Mouse (Mus musculus): ENCODE data around the gene Nmi. TPM values are rescaled to one million over a fixed set of nuclear protein-coding genes. Genes with fewer than 3 reads are reported as not detected.

Nmi gene
- total and polyA plus RNA-seq, 3 experiments, result 37.8 to 60.1 (median 51.9) TPM

GRCm38 (mm10) chr2:51935921-51936320 lies 37.4 kb downstream of the Nmi start:
- Histone ChIP-seq H3K36me3 (replicated peaks in 1 of 2; ENCODE audit: control insufficient read depth in 1 of 2, insufficient read depth in 1 of 2, low read length in 1 of 2) (peaks cover under 1 to 15% of the 10 kb centered on the region in 2 experiments), H3K9ac (ENCODE audit: insufficient read depth, low read depth) (no peak overlapping the region), H3K9me3 (replicated peaks; ENCODE audit: low read length) (no peaks in the 10 kb centered on the region), H3K4me1 (ENCODE audit: control insufficient read depth in 1 of 2, insufficient read depth in 2 of 2) (peaks cover 4 to 34% of the 10 kb centered on the region in 2 experiments; a peak in 3 of 4 replicates), H3K4me2 (ENCODE audit: insufficient read depth, low read depth, poor library complexity, severe bottlenecking) (no peak overlapping the region), H3K4me3 (replicated peaks in 1 of 3; ENCODE audit: low read depth in 2 of 3, low read length in 2 of 3, poor library complexity in 1 of 3) (no peak overlapping the region), H3K27me3 (replicated peaks) (no peaks in the 10 kb centered on the region), H3K27ac (ENCODE audit: insufficient read depth, low read depth) (no peak overlapping the region), H3K79me2 (replicated peaks; ENCODE audit: control insufficient read depth, extremely low read depth, insufficient read depth, poor library complexity, severe bottlenecking) (no peaks in the 10 kb centered on the region)
- dilution Hi-C loops (cut with MboI; ENCODE audit: extremely low pct_ligation_motif_present, extremely low pct_unique_long_range_greater_than_20kb, low sequenced_read_pairs) (no loop called here), in situ Hi-C loops (cut with MboI; ENCODE audit: low pct_ligation_motif_present, low pct_unique_long_range_greater_than_20kb, low sequenced_read_pairs) (no loop called here)
- TF ChIP-seq POLR2A (IDR thresholded peaks at IDR 0.05; ENCODE audit: low read depth, low read length) (no peak), MYC (IDR thresholded peaks at IDR 0.05; ENCODE audit: low read depth, low read length) (no peak), CHD2 (IDR thresholded peaks at IDR 0.05; ENCODE audit: low read length) (no peak), USF1 (IDR thresholded peaks at IDR 0.05; ENCODE audit: low read depth, low read length) (no peak), ELF1 (IDR thresholded peaks at IDR 0.05; ENCODE audit: low read depth, low read length) (no peak), POLR2AphosphoS2 (IDR thresholded peaks at IDR 0.05; ENCODE audit: low read depth, low read length) (no peak)
- DNase-seq (ENCODE audit: extremely low read depth), result no peak

GRCm38 (mm10) chr2:51934574-51935334 lies 38.5 kb downstream of the Nmi start, which contains the start of gene Rbm43:
Gene Rbm43, minus strand, starts transcription at chr2:51935163.
- H3K9me3 ChIP-seq (replicated peaks; ENCODE audit: low read length), result peaks cover 3% of the 10 kb centered on the region
- H3K4me1 ChIP-seq (ENCODE audit: control insufficient read depth in 1 of 2, insufficient read depth in 2 of 2), result peaks cover 4 to 34% of the 10 kb centered on the region in 2 experiments; a peak in 3 of 4 replicates
- H3K79me2 ChIP-seq (replicated peaks; ENCODE audit: control insufficient read depth, extremely low read depth, insufficient read depth, poor library complexity, severe bottlenecking), result no peaks in the 10 kb centered on the region
- in situ Hi-C loops (cut with MboI; ENCODE audit: low pct_ligation_motif_present, low pct_unique_long_range_greater_than_20kb, low sequenced_read_pairs), result no loop called here
- H3K4me2 ChIP-seq (ENCODE audit: insufficient read depth, low read depth, poor library complexity, severe bottlenecking), result peak within 1 kb of the TSS; percentile 63
- TF ChIP-seq MXI1 (IDR thresholded peaks at IDR 0.05; ENCODE audit: low read depth, low read length) (peak; percentile 72), UBTF (IDR thresholded peaks at IDR 0.05; ENCODE audit: low read depth, low read length) (peak; percentile 76; the same call in 1 of the 2 replicates), POLR2A (IDR thresholded peaks at IDR 0.05; ENCODE audit: low read depth, low read length) (peak; percentile 54; the same call in 1 of the 2 replicates), RCOR1 (conservative IDR thresholded peaks at IDR 0.05; ENCODE audit: low read depth, low read length) (no peak), NELFE (IDR thresholded peaks at IDR 0.05; ENCODE audit: low read depth, low read length) (peak; percentile 64; the same call in 1 of the 2 replicates), MAX (IDR thresholded peaks at IDR 0.05; ENCODE audit: low read length) (peak; percentile 86), TCF12 (IDR thresholded peaks at IDR 0.05; ENCODE audit: low read depth, low read length) (no peak; the same call in 1 of the 2 replicates), EP300 (IDR thresholded peaks at IDR 0.05; ENCODE audit: low read length) (peak; percentile 45; the same call in 1 of the 2 replicates), E2F4 (IDR thresholded peaks at IDR 0.05; ENCODE audit: insufficient replicate concordance, low read depth, low read length) (0 out of 2 replicates have a peak, but pooled peaks have one; percentile 46), BHLHE40 (IDR thresholded peaks at IDR 0.05; ENCODE audit: low read depth, low read length) (peak; percentile 70; the same call in 1 of the 2 replicates), ELF1 (IDR thresholded peaks at IDR 0.05; ENCODE audit: low read depth, low read length) (peak; percentile 64), KAT2A (IDR thresholded peaks at IDR 0.05; ENCODE audit: insufficient replicate concordance, low read length) (no peak), MYC (IDR thresholded peaks at IDR 0.05; ENCODE audit: low read depth, low read length) (peak; percentile 58; the same call in 1 of the 2 replicates), IRF4 (IDR thresholded peaks at IDR 0.05; ENCODE audit: low read depth, low read length) (peak; percentile 79; the same call in 1 of the 2 replicates), NRF1 (IDR thresholded peaks at IDR 0.05; ENCODE audit: low read depth, low read length) (0 out of 2 replicates have a peak, but pooled peaks have one; percentile 20), HCFC1 (IDR thresholded peaks at IDR 0.05; ENCODE audit: low read depth, low read length) (peak; percentile 60), JUND (conservative IDR thresholded peaks at IDR 0.05; ENCODE audit: low read depth, low read length) (no peak), MAZ (IDR thresholded peaks at IDR 0.05; ENCODE audit: low read depth, low read length) (no peak; the same call in 1 of the 2 replicates), MEF2A (IDR thresholded peaks at IDR 0.05; ENCODE audit: borderline replicate concordance, low read depth, low read length) (no peak)
- H3K27me3 ChIP-seq (replicated peaks), result no peaks in the 10 kb centered on the region
- peak within 1 kb of the TSS; percentile 68 for H3K27ac ChIP-seq (ENCODE audit: insufficient read depth, low read depth)
- peak within 1 kb of the TSS; percentile 94 for H3K9ac ChIP-seq (ENCODE audit: insufficient read depth, low read depth)
- H3K36me3 ChIP-seq (replicated peaks in 1 of 2; ENCODE audit: control insufficient read depth in 1 of 2, insufficient read depth in 1 of 2, low read length in 1 of 2), result peaks cover 7 to 27% of the 10 kb centered on the region in 2 experiments
- H3K4me3 ChIP-seq (replicated peaks in 1 of 3; ENCODE audit: low read depth in 2 of 3, low read length in 2 of 3, poor library complexity in 1 of 3), result peak within 1 kb of the TSS; percentile 73 to 99 (median 80)
- peak; percentile 88 for DNase-seq (ENCODE audit: extremely low read depth)
- dilution Hi-C loops (cut with MboI; ENCODE audit: extremely low pct_ligation_motif_present, extremely low pct_unique_long_range_greater_than_20kb, low sequenced_read_pairs), result no loop called here
